Mouse (Mus musculus) small intestine, adult 2 months (tissue): Measurements from ENCODE around the gene Plxdc1.

Experiments used
- CTCF ChIP-seq: fragments of 200-500 bp; IDR thresholded peaks from 2 replicates; pipeline ENCODE4 v1.5.1; 2012; ENCODE audit warnings: low read depth, mild to moderate bottlenecking, control low read depth, inconsistent platforms, low read length, moderate library complexity, mixed read lengths; ENCODE audit not compliant: insufficient replicate concordance, insufficient read length; ENCODE audit errors: extremely low read depth
- POLR2A ChIP-seq: fragments of 200-500 bp; IDR thresholded peaks from 2 replicates; pipeline ENCODE4 v1.6.1; 2012; ENCODE audit warnings: low read depth, mild to moderate bottlenecking, control low read depth, inconsistent platforms, low read length, moderate library complexity

DNA sequence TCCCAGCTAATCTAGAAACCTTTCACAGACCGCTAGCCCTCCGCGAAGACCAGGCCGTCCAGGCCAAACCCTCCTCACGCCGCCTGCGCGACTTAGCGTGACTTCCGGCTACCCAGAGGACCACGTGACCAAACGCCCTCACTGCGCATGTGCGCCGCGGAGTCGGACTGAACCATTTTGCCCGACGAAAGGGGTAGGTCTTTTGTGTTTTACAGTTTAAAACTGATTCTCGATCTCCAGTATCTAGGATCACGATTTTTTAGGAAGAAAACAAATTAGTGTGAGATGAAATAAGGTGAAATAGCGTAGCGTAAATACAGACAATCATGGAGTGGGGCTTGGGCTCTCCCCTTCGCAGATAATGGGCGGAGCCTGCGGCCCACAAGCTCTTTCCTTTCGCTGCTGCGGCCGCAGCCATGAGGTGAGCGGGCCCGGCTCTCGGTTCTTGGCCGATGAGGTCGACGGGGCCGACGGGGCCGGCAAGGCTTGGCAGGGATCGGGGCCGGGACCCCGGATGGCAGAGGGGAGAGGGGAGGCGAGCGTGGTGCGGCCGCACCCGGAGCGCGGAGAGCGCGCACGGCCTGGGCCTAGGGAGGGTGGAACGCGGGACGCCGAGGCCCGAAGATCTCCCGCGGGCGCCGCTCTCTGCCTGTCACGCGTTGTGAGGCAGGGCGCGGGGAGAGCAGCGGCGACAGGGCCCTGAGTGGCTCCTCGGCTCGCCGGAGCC lies 40.5 kb upstream of the Plxdc1 start, which contains the start of gene Rpl19:
- TF ChIP-seq CTCF (no peak), POLR2A (peak; percentile 92)
